Mouse (Mus musculus): ENCODE results near the gene Plcb1.

DNA sequence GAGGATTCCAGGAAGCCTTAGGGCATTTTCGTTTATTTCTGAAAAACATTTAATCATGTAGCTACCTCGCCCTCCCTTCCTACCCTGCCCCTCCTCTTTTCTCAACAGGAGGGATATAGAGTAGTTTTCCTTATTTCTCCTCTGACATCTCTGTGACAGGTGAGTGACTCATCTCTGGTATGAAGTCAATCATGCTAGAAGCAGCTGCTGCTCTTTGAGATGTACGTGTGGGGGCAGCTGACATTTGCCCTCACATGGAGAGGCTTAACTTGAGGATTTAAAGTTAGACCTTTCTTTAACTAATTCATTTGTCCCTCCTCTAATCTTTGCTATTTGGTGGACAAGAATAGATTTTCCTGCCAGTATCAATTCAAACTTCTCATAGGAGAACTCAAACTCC lies 608.8 kb downstream of the Plcb1 start:
- TF ChIP-seq CTCF (IDR thresholded peaks at IDR 0.05; ENCODE audit: insufficient read depth, low read length), result no peak
- no peak for TF ChIP-seq POLR2A (IDR thresholded peaks at IDR 0.05; ENCODE audit: borderline replicate concordance, extremely low read depth, low read depth, low read length)

All from lung, adult 2 months (tissue).